Mouse (Mus musculus): ENCODE data around the gene Tmppe. TPM values are rescaled to one million over a fixed set of nuclear protein-coding genes. Genes with fewer than 3 reads are reported as not detected.

Gene Tmppe
- polyA plus RNA-seq, 1 experiment from 2014 or later, result 6.7 TPM

DNA sequence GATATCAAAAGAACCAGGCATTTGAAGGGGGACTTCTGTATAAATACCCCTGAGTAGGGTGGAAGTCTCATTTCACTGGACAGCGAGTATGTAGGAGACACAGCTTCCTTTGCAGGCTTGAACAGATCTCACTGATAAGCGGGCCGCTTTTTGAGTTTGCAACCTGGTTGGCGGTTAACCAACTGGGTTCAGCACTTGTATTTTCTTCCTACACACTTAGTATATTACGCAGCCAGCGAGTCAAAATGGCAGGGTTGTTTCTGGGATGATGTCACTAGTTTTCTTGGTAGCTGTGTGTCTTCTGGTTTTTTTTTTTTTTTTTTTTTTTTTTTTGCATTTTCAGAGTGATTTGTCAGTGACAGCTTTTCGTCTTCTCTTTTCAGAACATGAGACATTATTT, 20.9 kb downstream of the Tmppe start:
- no peak for ATAC-seq (ENCODE audit: low read depth)
- Histone ChIP-seq H3K27ac (replicated peaks) (no peak overlapping the region), H3K9me3 (peaks cover 6% of the 10 kb centered on the region), H3K9ac (no peak overlapping the region), H3K4me2 (no peak overlapping the region), H3K4me3 (no peak overlapping the region), H3K27me3 (no peaks in the 10 kb centered on the region), H3K36me3 (peaks cover 17% of the 10 kb centered on the region), H3K4me1 (replicated peaks) (no peaks in the 10 kb centered on the region)
- 98% methylated on average over 7 of the region's 7 CpGs for WGBS

DNA sequence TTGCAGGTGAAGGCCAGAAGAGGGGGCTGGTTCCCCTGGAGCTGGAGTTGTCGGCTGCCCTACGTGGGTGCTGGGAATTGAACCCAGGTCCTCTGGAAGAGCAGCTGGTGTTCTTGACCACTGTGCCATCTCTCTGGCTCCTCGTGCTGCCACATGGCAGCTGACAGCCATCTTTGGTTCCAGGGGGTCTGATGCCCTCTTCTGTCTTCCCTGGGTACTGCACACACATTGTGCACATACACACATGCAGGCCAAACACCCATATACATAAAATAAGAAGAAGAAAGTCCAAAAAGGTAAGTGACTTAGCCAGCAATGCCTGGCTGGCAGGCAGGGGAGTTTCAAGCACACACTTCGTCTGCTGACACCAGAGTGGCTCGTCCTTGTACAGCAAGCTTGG, 24.7 kb downstream of the Tmppe start:
- no peaks in the 10 kb centered on the region for H3K27me3 ChIP-seq
- WGBS, result 94% methylated on average over 5 of the region's 5 CpGs
- peaks cover 6% of the 10 kb centered on the region for H3K9me3 ChIP-seq
- no peaks in the 10 kb centered on the region for H3K4me1 ChIP-seq (replicated peaks)
- no peak overlapping the region for H3K27ac ChIP-seq (replicated peaks)
- no peak overlapping the region for H3K9ac ChIP-seq
- H3K4me2 ChIP-seq, result no peak overlapping the region
- ATAC-seq (ENCODE audit: low read depth), result no peak
- peaks cover 17% of the 10 kb centered on the region for H3K36me3 ChIP-seq
- H3K4me3 ChIP-seq, result no peak overlapping the region

DNA sequence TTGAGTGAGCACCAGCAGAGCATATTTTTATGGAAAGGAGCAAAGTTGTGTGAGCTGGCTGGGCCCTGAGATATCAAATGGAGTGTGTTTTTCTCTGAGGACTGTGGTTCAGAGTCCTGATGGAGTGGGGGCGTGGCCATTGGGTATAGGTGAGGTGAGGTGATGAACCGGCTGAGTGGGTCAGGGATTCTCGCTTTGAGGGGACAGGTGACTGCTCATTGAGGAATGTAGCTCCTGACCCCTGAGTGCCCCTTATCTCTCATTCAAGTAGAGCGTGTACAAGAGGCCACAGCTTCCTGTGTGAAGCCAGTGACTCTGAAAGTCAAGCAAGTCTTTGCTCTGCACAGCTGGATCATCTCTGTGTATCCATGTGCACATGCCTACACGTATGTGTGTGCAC, 25.3 kb downstream of the Tmppe start:
- Histone ChIP-seq H3K27ac (replicated peaks) (no peak overlapping the region), H3K9ac (no peak overlapping the region), H3K27me3 (no peaks in the 10 kb centered on the region), H3K9me3 (peaks cover 6% of the 10 kb centered on the region), H3K4me3 (no peak overlapping the region), H3K4me1 (replicated peaks) (no peaks in the 10 kb centered on the region), H3K4me2 (no peak overlapping the region), H3K36me3 (peaks cover 22% of the 10 kb centered on the region)
- ATAC-seq (ENCODE audit: low read depth), result no peak
- WGBS, result 94% methylated on average over 5 of the region's 5 CpGs

DNA sequence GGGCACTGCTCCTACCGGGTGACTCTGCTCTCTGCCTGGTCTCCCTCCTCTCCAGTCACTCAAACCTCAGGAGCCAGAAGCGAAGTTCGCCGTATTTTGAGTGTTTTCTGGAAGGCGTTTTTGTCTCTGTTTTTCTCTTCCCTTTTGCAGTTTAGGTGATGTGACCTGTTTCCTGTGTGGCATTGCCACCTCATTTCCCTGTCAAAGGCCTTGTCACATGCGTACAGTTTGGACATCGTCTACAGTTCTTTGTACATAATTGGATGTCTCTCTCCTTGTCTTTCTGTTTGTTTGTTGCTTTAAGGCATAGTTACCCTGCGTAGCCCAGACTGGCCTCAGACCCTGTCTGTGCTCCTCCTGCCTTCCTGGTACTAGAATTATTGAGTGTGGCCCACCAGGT, 26.5 kb downstream of the Tmppe start:
- no peak for ATAC-seq (ENCODE audit: low read depth)
- Histone ChIP-seq H3K4me2 (no peak overlapping the region), H3K4me3 (no peak overlapping the region), H3K4me1 (replicated peaks) (no peaks in the 10 kb centered on the region), H3K27ac (replicated peaks) (no peak overlapping the region), H3K9ac (no peak overlapping the region), H3K36me3 (peaks cover 26% of the 10 kb centered on the region), H3K27me3 (no peaks in the 10 kb centered on the region), H3K9me3 (peaks cover 6% of the 10 kb centered on the region)
- 95% methylated on average over 8 of the region's 8 CpGs for WGBS

DNA sequence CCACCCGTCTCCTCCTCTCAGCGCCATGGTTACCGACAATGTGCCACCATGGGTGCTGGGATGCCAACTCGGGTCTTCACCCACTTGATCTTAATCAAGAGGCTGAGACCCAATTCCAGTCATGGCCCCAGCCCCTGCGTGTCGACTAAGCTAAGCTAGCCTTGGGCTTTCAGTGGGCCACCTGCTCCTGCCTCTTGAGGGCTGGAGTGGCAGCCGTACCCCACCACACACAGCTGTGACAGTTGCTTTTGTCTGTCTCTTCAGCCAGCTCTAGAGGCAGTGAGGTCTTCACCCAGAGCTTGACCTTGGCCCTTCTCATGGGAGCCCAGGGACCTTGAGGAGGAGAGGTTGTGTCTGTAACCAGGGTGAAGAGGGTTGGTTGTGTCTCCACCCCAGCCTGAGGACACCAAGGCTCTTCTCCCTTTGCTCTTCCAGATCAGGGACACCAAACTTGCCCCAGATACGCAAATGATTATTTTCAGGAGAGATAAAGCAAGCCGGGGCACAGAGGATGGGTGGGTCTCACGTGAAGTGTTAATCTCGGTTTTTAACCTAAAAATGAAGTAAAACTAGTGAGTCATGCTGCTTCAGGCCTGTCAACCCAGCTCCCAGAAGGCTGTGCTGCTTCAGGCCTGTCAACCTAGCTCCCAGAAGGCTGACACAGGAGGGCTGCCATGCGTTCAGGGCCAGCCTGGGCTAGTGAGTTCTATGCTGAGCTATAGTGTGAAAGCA, 27.4 kb downstream of the Tmppe start:
- WGBS, result 86% methylated on average over 12 of the region's 12 CpGs
- no peak overlapping the region for H3K27ac ChIP-seq (replicated peaks)
- no peak for ATAC-seq (ENCODE audit: low read depth)
- peaks cover 23% of the 10 kb centered on the region for H3K36me3 ChIP-seq
- H3K27me3 ChIP-seq, result no peaks in the 10 kb centered on the region
- no peak overlapping the region for H3K4me3 ChIP-seq
- no peak overlapping the region for H3K9ac ChIP-seq
- no peak overlapping the region for H3K4me2 ChIP-seq
- H3K9me3 ChIP-seq, result peaks cover 6% of the 10 kb centered on the region
- no peaks in the 10 kb centered on the region for H3K4me1 ChIP-seq (replicated peaks)

DNA sequence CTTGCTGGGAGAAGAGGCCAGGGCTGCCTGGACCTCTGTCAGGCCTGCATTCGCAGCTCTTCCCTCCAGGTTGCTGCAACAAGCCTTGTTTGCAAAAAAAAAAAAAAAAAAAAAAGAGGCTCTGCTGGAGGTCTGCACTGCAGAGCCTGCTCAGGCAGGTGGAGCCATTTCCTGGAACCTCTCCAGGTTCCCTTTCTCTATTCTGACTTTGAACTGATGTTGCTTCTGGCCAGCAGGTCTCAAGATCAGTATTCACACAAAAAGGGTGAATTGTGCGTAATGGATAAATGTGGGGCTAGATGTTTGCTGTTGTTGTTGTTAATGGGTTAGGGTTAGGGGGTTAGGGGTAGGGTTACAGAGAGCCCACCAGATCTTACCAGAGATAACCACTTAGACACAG, 34.8 kb downstream of the Tmppe start:
- Histone ChIP-seq H3K4me3 (no peak overlapping the region), H3K36me3 (peaks cover 38% of the 10 kb centered on the region)

DNA sequence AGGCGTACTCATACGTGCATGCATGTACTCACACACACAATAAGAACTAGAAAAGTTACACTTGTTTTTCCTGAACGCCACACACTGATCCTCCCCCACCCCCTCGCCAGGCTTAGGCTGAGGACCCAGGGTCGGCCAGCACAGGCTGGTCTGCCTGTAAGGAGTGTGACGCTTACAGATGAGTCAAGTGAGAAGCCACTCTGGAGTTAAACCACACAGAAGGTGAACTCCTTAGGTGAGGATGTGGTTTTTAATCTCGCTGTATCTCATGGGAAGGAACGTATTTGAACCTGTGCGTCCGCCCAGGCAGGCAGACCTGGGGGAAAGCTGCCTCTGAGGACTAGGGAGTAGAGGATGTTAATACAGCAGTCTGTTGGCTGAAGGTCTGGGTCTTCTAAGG, 39.6 kb downstream of the Tmppe start:
- no peak for ATAC-seq (ENCODE audit: low read depth)
- WGBS, result 88% methylated on average over 10 of the region's 10 CpGs
- Histone ChIP-seq H3K36me3 (peaks cover 24% of the 10 kb centered on the region), H3K4me2 (no peak overlapping the region), H3K27ac (replicated peaks) (no peak overlapping the region), H3K27me3 (no peaks in the 10 kb centered on the region), H3K4me3 (no peak overlapping the region), H3K9ac (no peak overlapping the region), H3K9me3 (peaks cover 8% of the 10 kb centered on the region; the same call in 1 of the 2 replicates), H3K4me1 (replicated peaks) (no peaks in the 10 kb centered on the region)

More for the DNA sequence above, 34.8 kb downstream of the Tmppe start:
- Histone ChIP-seq H3K4me2 (no peak overlapping the region), H3K4me1 (replicated peaks) (no peaks in the 10 kb centered on the region), H3K27me3 (no peaks in the 10 kb centered on the region), H3K27ac (replicated peaks) (no peak overlapping the region), H3K9ac (no peak overlapping the region), H3K9me3 (peaks cover 8% of the 10 kb centered on the region; the same call in 1 of the 2 replicates)
- no peak for ATAC-seq (ENCODE audit: low read depth)
- 74% methylated on average over 2 of the region's 2 CpGs for WGBS

DNA sequence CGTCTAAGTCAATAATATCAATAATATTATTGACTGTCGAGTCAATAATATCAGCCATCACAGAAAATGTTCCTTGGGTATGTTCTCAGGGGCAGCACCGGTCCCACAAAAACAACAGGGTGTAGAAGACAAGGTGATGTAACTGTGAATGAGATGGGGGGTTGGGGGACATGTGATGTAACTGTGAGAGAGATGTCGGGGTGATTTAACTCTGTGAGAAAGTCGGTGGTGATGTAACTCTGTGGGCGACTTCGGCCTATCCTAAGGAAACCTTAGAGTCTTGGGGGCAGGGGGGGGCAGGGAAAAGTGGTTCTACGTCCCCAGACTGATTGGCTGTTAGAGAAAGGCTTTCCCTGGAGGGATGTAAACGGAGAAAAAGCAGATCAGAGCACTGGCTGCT, 41.3 kb downstream of the Tmppe start:
- Histone ChIP-seq H3K4me1 (replicated peaks) (no peaks in the 10 kb centered on the region), H3K27me3 (no peaks in the 10 kb centered on the region), H3K4me3 (no peak overlapping the region), H3K4me2 (no peak overlapping the region), H3K9me3 (no peaks in the 10 kb centered on the region), H3K9ac (no peak overlapping the region), H3K36me3 (peaks cover 10% of the 10 kb centered on the region; the same call in 1 of the 2 replicates), H3K27ac (replicated peaks) (no peak overlapping the region)
- no peak for ATAC-seq (ENCODE audit: low read depth)
- 94% methylated on average over 9 of the region's 9 CpGs for WGBS

DNA sequence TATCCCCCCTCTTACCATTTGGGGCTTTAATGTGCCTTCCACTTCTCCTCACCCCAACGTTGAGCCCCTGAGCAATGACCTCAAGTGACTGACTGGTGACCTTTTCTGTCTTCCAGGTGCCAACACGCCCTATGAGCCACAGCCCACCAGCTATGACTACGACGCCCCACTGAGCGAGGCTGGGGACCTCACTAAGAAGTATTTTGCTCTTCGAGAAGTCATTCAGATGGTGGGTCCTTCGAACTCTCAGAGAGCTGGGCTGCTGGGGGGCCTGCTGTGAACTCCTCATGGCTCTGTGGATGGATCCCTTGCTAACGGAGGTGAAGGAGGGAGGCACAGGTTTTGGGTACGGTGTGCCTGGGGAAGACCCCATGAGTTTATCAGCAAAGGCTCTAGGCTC, 42.0 kb downstream of the Tmppe start:
- no peak overlapping the region for H3K4me2 ChIP-seq
- no peaks in the 10 kb centered on the region for H3K9me3 ChIP-seq
- no peaks in the 10 kb centered on the region for H3K27me3 ChIP-seq
- no peak for ATAC-seq (ENCODE audit: low read depth)
- no peak overlapping the region for H3K27ac ChIP-seq (replicated peaks)
- H3K36me3 ChIP-seq, result peaks cover 6% of the 10 kb centered on the region; the same call in 1 of the 2 replicates
- 88% methylated on average over 9 of the region's 9 CpGs for WGBS
- no peak overlapping the region for H3K9ac ChIP-seq
- no peak overlapping the region for H3K4me3 ChIP-seq
- H3K4me1 ChIP-seq (replicated peaks), result no peaks in the 10 kb centered on the region

DNA sequence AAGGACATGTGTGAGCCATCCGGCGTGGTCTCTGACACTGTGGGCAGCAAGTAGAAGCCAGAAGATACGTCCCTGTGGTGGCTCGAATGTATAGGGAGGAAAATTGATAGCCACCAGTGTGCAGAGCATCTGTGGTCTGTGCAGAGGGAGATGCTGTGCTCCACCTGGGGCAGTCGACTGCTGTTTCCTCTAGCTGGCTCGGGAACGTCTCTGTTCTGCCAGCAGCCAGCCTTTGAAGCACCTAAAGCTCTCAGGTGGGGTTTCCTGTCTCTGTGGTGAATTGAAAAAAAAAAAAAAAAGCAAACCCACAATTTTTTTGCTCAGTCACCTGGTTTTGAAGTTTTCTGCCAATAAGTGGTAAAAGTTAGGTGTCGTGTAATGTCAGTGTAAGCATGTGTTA, 42.4 kb downstream of the Tmppe start:
- H3K4me2 ChIP-seq, result no peak overlapping the region
- 90% methylated on average over 8 of the region's 8 CpGs for WGBS
- ATAC-seq (ENCODE audit: low read depth), result no peak

DNA sequence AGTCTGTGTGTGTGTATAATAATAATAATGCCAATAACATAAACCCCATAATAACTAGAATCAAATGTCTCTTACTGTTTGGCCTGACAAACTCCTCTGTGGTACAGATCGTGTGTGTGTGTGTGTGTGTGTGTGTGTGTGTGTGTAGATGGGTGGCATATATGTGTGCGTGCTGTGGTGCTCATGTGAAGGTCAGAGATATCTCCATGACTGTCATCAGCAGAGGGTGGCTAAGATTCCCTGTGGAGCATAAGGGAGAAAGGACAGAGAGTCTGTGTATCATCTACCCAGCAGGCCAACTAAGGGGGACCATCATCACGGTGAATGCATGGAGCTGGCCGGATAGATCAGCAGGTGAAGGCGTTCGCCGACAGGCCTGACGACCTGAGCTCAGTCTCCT, 46.0 kb downstream of the Tmppe start:
- Histone ChIP-seq H3K27ac (replicated peaks) (no peak overlapping the region), H3K4me2 (no peak overlapping the region), H3K9ac (no peak overlapping the region), H3K4me1 (replicated peaks) (no peaks in the 10 kb centered on the region), H3K4me3 (no peak overlapping the region), H3K36me3 (peaks cover 6% of the 10 kb centered on the region; the same call in 1 of the 2 replicates), H3K27me3 (no peaks in the 10 kb centered on the region), H3K9me3 (no peaks in the 10 kb centered on the region)
- WGBS, result 88% methylated on average over 8 of the region's 8 CpGs
- no peak for ATAC-seq (ENCODE audit: low read depth)

More for the DNA sequence above, 42.4 kb downstream of the Tmppe start:
- Histone ChIP-seq H3K36me3 (peaks cover 6% of the 10 kb centered on the region; the same call in 1 of the 2 replicates), H3K9ac (no peak overlapping the region), H3K4me3 (no peak overlapping the region), H3K9me3 (no peaks in the 10 kb centered on the region), H3K4me1 (replicated peaks) (no peaks in the 10 kb centered on the region), H3K27me3 (no peaks in the 10 kb centered on the region), H3K27ac (replicated peaks) (no peak overlapping the region)

DNA sequence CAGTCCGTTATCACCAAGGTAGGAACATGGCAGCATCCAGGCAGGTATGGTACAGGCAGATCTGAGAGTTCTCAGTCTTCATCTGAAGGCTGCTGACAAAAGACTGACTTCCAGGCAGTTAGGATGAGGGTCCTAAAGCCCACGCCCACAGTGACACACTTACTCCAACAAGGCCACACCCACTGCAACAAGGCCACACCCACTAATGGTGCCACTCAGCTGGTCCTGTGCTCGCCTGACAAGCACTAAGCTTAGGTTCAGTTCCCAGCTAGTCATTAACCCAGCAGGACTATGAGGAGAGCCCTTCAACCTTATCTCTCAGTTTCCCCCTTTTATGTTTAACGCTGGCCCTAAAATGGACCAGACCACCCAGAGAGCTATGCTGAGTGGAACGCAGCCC, 47.8 kb downstream of the Tmppe start:
- H3K27me3 ChIP-seq, result no peaks in the 10 kb centered on the region
- no peak overlapping the region for H3K4me2 ChIP-seq
- no peak overlapping the region for H3K9ac ChIP-seq
- H3K27ac ChIP-seq (replicated peaks), result no peak overlapping the region
- no peak overlapping the region for H3K4me3 ChIP-seq
- no peak for ATAC-seq (ENCODE audit: low read depth)
- H3K9me3 ChIP-seq, result no peaks in the 10 kb centered on the region
- 0 out of 2 replicates have a peak, but pooled peaks cover 3% of the 10 kb centered on the region for H3K36me3 ChIP-seq
- H3K4me1 ChIP-seq (replicated peaks), result no peaks in the 10 kb centered on the region
- WGBS, result 75% methylated on average over 5 of the region's 5 CpGs

All from neural tube, embryonic 13.5 days (tissue).